Mouse (Mus musculus) lung, embryonic 15.5 days (tissue): ENCODE results near the gene Map3k10. TPM values are rescaled to one million over a fixed set of nuclear protein-coding genes. Genes with fewer than 3 reads are reported as not detected.

Experiments used
- ATAC-seq: fragments of 200-750 bp; cut with Nextera tagmentation; 2 replicates; pipeline ENCODE4 v1.8.0; 2017; ENCODE audit warnings: moderate number of reproducible peaks, borderline replicate concordance; ENCODE audit not compliant: low FRiP score, low TSS enrichment; ENCODE audit errors: extremely low read depth
- H3K27ac ChIP-seq: fragments of 300-500 bp; sonication (generic); 2 replicates; pipeline ENCODE4 v1.5.1; 2015; ENCODE audit warnings: moderate library complexity, mild to moderate bottlenecking, inconsistent platforms
- H3K27me3 ChIP-seq: fragments of 300-500 bp; sonication (generic); 2 replicates; pipeline ENCODE4 v1.6.1; 2015; ENCODE audit warnings: inconsistent platforms
- H3K36me3 ChIP-seq: fragments of 300-500 bp; sonication (generic); 2 replicates; pipeline ENCODE4 v1.6.1; 2015; ENCODE audit warnings: inconsistent platforms
- H3K4me1 ChIP-seq: fragments of 300-500 bp; sonication (generic); 2 replicates; pipeline ENCODE4 v1.6.1; 2015; ENCODE audit warnings: inconsistent platforms
- H3K4me2 ChIP-seq: fragments of 300-500 bp; sonication (generic); 2 replicates; pipeline ENCODE4 v1.6.1; 2015; ENCODE audit warnings: inconsistent platforms, mild to moderate bottlenecking, moderate library complexity
- H3K4me3 ChIP-seq: fragments of 300-500 bp; sonication (generic); 2 replicates; pipeline ENCODE4 v1.5.1; 2015; ENCODE audit warnings: mild to moderate bottlenecking, inconsistent platforms
- H3K9ac ChIP-seq: fragments of 300-500 bp; sonication (generic); 2 replicates; pipeline ENCODE4 v1.6.1; 2015; ENCODE audit warnings: inconsistent platforms
- H3K9me3 ChIP-seq: fragments of 300-500 bp; sonication (generic); 2 replicates; pipeline ENCODE4 v1.6.1; 2016; ENCODE audit warnings: inconsistent platforms
- WGBS: fragments of 180-500 bp; shearing (Covaris S2); methylation state at CpG from one replicate; pipeline ENCODE4 v1.1.7; 2015; 5-methylcytosine and 5-hydroxymethylcytosine counted together
- polyA plus RNA-seq: library from polyadenylated mRNA; unstranded; fragments of >200 nt; fragmentation: Nextera tagmentation; extraction: Ambion mirVana; gene quantifications from 2 replicates; pipeline ENCODE4 v1.2.1, GENCODE M21; 2015

Gene Map3k10
- polyA plus RNA-seq: 6.9 and 7.6 TPM in 2 replicates

DNA sequence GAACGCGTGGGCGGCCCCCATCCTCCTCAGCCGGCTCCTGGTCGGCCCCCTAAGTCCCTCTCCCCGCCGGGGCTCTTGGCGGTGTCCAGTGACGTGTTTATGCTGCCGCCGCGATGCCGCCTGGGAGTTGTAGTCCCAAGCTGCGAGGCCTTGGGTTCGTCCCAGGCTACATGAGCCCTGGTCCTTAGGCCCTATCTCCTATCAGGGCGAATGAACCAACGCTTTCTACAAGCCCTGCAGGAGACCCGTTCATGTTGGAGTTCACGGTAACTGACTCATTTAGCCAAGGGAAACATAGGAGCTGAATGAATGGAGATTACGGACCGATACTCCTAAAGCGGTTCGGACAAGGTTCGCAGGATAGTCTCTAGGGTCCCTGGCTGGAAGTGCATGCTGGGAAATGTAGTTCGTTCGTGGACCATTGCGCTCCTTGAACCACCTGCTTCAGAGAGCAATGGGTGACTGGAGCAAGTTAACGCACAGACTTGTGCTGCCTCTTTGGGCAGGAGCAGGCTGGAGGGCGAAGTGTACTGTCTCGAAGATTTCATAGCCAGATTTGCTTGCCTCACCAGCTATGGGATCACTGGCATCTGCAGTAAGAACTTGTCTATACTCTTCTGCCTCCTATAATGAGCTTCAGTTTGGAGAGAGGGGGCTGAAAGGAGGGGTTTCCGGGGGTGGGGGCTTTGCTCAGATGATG lies at the start of gene Map3k10:
Gene Map3k10, minus strand, starts transcription at position 77 of the 700 bp plus-strand sequence.
- Histone ChIP-seq H3K36me3 (peaks cover 5% of the 10 kb centered on the region; the same call in 1 of the 2 replicates), H3K4me2 (peak within 1 kb of the TSS; percentile 98), H3K27ac (peak within 1 kb of the TSS; percentile 91), H3K4me3 (peak within 1 kb of the TSS; percentile 96), H3K27me3 (no peaks in the 10 kb centered on the region), H3K9me3 (no peaks in the 10 kb centered on the region), H3K9ac (peak within 1 kb of the TSS; percentile 83), H3K4me1 (peaks cover 22% of the 10 kb centered on the region)
- under 1% methylated on average over 31 of the region's 31 CpGs for WGBS
- ATAC-seq: peak; percentile 97

DNA sequence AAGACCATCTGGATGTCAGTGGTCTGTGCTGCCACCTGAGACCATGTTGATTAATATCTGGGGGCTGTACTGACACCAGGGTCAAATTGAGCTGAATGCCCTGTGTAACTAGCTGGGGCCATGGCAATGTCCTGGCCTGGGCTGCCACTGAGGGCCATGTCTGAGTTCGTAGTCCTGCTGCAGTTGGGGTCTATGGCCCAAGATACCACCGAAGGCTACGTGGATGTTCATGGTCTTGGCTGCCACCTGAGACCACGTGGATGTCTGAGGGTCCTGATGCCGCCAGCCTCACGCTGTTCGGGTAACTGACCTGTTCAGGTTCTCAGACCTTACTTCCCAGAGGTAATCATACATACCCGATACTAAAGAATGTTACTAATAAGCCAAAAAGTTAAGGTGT lies 47.6 kb upstream of the Map3k10 start:
- Histone ChIP-seq H3K36me3 (no peaks in the 10 kb centered on the region), H3K9me3 (no peaks in the 10 kb centered on the region), H3K4me3 (no peak overlapping the region), H3K27ac (no peak overlapping the region), H3K4me2 (no peak overlapping the region), H3K9ac (no peak overlapping the region), H3K4me1 (no peaks in the 10 kb centered on the region), H3K27me3 (no peaks in the 10 kb centered on the region)
- no peak for ATAC-seq
- WGBS: 90% methylated on average over 8 of the region's 8 CpGs

DNA sequence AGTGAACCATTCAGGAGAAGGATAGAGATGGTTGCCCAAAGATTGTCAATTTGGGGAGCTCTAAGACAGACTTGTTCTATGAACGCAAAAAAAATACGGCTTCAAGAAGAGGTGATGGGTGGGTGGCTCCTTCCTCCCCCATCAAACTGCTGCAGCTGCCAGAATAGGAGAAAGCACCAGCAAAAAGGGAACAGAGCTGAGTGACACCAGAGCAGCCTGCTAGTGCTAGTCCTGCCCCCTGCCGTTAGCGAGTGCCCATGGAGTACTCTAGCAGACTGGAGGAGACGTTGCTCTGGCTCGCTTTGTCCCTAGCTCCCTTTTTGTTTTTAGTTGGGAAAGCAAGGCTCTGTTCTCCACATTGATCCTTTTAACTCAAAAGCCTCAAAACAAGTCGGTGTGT lies 36.0 kb upstream of the Map3k10 start:
- Histone ChIP-seq H3K4me1 (no peaks in the 10 kb centered on the region), H3K9me3 (no peaks in the 10 kb centered on the region), H3K4me3 (no peak overlapping the region), H3K27ac (no peak overlapping the region), H3K9ac (no peak overlapping the region), H3K4me2 (no peak overlapping the region), H3K27me3 (no peaks in the 10 kb centered on the region), H3K36me3 (no peaks in the 10 kb centered on the region)
- no peak for ATAC-seq
- WGBS: 85% methylated on average over 7 of the region's 7 CpGs

DNA sequence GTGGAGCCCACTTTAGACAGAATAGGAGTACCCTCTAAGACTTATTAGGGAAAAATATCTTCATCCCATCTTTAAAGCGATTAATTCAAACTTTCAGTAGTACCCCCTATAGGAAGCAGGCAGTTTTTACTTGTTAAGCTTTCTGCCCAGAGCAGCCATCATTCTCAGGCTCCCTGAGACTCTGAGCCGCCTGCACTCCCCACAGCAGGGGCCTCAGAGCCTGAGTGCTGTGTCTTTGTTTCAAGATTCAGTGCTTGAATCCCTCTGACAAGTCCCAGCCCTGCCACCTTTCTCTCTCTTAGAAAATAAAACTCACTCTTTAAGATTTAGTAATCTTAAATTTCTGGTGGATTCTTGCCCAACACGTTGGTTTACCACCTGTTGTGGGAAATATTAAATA lies 22.3 kb upstream of the Map3k10 start:
- Histone ChIP-seq H3K27me3 (no peaks in the 10 kb centered on the region), H3K9me3 (no peaks in the 10 kb centered on the region), H3K9ac (no peak overlapping the region), H3K4me3 (no peak overlapping the region), H3K4me2 (no peak overlapping the region), H3K4me1 (no peaks in the 10 kb centered on the region), H3K27ac (no peak overlapping the region), H3K36me3 (no peaks in the 10 kb centered on the region)
- no peak for ATAC-seq
- 44% methylated on average over 3 of the region's 3 CpGs for WGBS

DNA sequence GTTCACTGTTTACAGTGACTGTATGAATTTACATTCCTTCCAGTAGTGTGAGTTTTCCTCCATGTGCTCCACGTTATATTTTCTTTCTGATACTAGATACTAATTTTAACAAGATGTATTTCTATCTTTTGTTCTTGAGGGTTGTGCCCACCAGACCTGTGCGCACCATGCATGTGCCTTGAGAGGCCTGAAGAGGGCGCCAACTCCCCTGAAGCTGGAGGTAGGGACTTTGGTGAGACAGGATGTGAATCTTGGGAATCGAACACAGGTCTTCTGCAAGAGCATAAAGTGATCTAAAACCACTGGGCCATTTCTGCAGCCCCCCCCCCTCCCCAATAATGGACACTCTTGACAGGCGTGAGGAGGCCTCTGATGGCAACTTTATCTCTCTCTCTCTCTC lies 16.7 kb upstream of the Map3k10 start:
- 40% methylated on average over 5 of the region's 5 CpGs for WGBS
- ATAC-seq: no peak
- H3K27me3 ChIP-seq: no peaks in the 10 kb centered on the region
- H3K9ac ChIP-seq: no peak overlapping the region
- no peaks in the 10 kb centered on the region for H3K36me3 ChIP-seq
- no peak overlapping the region for H3K4me3 ChIP-seq
- H3K9me3 ChIP-seq: no peaks in the 10 kb centered on the region
- no peak overlapping the region for H3K4me2 ChIP-seq
- peaks cover 7% of the 10 kb centered on the region; the same call in 1 of the 2 replicates for H3K4me1 ChIP-seq
- H3K27ac ChIP-seq: no peak overlapping the region

DNA sequence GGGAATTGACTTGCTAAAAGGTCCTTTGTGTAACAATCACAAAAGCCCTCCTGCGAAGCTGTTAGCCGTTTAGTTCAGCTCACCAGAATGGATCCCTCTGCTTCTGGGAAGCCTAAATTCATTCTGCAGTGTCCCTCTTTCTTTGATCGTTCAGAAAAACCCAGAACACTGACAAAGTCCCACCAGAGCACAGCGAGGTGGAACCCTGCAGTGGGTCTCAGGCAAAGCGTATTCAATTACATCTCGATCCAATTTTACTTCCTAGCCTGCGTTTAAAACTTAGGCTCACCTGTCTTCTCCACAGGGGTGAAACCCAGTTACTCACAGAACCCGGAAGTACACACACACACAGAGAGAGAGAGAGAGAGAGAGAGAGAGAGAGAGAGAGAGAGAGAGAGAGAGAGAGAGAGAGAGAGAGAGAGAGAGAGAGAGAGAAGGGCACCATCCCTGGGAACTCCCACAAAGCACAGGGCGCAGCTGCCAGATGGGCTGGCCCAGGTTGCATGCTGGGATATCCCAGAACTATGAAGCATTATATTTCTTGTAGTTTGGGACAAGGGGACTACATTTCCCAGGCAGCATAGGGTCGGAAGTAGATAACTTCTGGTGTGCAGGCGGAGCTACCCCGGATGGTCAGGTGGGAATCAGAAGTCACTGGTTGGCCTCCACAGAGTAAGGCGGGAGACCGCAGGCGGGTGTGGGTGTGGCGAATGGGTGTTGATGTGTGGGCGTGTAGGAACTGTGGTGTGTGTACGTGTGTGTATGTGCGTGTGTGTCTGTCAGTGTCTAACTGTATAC lies 14.6 kb upstream of the Map3k10 start, which contains the start of gene Zfp607b:
Gene Zfp607b, plus strand, starts transcription at position 526 of the 798 bp plus-strand sequence.
- Histone ChIP-seq H3K27ac (peak within 1 kb of the TSS; percentile 66), H3K4me2 (peak within 1 kb of the TSS; percentile 76), H3K4me1 (peaks cover 7% of the 10 kb centered on the region; the same call in 1 of the 2 replicates), H3K36me3 (no peaks in the 10 kb centered on the region), H3K4me3 (peak within 1 kb of the TSS; percentile 54), H3K27me3 (no peaks in the 10 kb centered on the region), H3K9me3 (no peaks in the 10 kb centered on the region), H3K9ac (peak within 1 kb of the TSS; percentile 68)
- under 1% methylated on average over 19 of the region's 19 CpGs for WGBS
- peak; percentile 98 for ATAC-seq

DNA sequence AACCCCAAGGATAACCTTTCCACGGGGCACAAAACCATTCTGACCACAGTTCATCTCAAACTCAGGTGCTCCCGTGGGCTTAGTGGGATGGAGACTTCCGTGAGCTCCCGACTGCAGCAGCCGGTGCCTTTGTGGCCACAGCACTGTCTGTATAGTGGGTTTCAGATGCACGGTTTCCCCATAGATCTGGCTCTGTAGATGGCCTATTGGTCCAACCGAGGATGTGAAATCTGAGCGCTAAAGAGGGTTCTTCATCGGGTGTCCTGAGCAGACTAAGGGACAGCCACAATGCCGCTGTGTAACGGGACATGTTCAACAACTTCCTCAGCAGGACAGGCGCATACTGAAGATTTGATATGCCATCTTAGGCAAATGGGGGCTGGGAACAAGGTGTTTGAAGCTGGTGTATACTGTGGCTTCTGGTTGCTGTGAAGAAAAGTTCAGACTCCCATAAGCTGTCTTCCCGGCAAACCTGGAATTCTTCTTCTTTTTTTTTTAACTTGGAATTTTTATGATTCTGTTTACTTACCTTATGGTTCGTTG lies 13.9 kb upstream of the Map3k10 start:
- Histone ChIP-seq H3K36me3 (no peaks in the 10 kb centered on the region), H3K9ac (peak overlapping the region; percentile 68), H3K9me3 (no peaks in the 10 kb centered on the region), H3K4me3 (peak overlapping the region; percentile 54), H3K4me1 (peaks cover 7% of the 10 kb centered on the region; the same call in 1 of the 2 replicates), H3K27me3 (no peaks in the 10 kb centered on the region), H3K4me2 (peak overlapping the region; percentile 76), H3K27ac (peak overlapping the region; percentile 66)
- WGBS: 29% methylated on average over 14 of the region's 14 CpGs
- no peak for ATAC-seq

DNA sequence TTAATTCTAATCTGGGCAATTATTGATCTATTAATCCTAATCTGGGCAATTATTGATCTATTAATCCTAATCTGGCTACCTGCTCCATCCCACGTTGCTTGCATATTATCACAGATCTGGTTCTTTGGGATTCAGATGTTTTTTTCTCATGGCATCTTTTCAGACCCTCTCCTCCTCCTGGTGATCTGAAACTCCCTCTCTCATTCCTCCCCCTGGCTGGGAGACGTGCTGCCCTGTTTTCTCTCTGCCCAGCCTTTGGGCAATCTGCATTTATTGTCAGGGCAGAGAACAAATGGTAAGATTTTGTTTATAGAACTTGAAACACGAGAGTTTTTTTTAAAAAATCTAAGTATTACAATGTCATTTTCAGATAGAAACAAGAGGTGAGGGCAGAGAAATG lies 13.4 kb upstream of the Map3k10 start:
- Histone ChIP-seq H3K4me2 (peak overlapping the region; percentile 76; the same call in 1 of the 2 replicates), H3K4me3 (peak overlapping the region; percentile 54; the same call in 1 of the 2 replicates), H3K9me3 (no peaks in the 10 kb centered on the region), H3K27me3 (no peaks in the 10 kb centered on the region), H3K9ac (0 out of 2 replicates have a peak overlapping the region, but pooled peaks have one; percentile 68), H3K36me3 (no peaks in the 10 kb centered on the region), H3K4me1 (peaks cover 7% of the 10 kb centered on the region; the same call in 1 of the 2 replicates), H3K27ac (no peak overlapping the region)
- no peak for ATAC-seq
- 63% methylated on average over 3 of the region's 3 CpGs for WGBS

DNA sequence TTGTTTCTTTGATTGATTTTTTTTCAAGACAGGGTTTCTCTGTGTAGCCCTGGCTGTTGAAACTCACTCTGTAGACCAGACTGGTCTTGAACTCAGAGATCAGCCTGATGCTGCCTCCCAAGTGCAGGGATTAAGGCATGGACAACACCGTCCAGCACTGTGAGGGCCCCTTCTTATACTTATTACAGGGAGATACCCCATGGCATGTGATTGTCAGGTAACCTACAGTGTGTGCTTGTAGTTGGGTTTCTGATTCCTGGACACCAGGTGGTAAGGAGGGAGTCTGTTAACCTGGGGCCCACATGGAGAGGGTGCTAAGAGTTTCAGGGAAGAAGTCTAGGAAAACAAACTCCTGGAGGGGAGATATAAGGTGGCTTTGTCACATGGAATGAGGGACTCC lies 12.6 kb upstream of the Map3k10 start:
- H3K4me2 ChIP-seq: no peak overlapping the region
- H3K27ac ChIP-seq: no peak overlapping the region
- H3K4me3 ChIP-seq: no peak overlapping the region
- H3K4me1 ChIP-seq: peaks cover 7% of the 10 kb centered on the region; the same call in 1 of the 2 replicates
- H3K27me3 ChIP-seq: no peaks in the 10 kb centered on the region
- 90% methylated on average over 1 of the region's 1 CpGs for WGBS
- H3K9ac ChIP-seq: no peak overlapping the region
- no peaks in the 10 kb centered on the region for H3K9me3 ChIP-seq
- no peaks in the 10 kb centered on the region for H3K36me3 ChIP-seq
- ATAC-seq: no peak

DNA sequence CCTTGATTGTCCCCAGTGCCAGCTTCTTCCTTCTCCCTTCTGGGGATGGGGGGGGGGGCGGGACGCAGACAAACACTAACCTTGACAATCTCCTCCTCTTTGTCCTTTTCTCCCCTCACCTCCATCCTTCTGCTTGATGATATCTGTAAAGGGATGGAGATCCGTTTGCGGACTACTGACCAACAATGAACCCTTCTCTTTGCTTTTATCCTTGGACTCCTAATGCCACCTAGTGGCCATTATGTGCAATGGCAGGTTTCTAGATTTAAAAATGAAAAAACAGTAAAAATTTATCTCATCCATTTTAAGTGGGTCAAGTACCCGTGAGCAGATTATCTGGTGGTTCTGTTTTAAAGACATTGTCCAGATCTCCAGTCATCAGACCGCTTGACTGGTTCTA lies 11.3 kb upstream of the Map3k10 start:
- WGBS: under 1% methylated on average over 6 of the region's 6 CpGs
- Histone ChIP-seq H3K27ac (no peak overlapping the region), H3K9me3 (no peaks in the 10 kb centered on the region), H3K4me3 (no peak overlapping the region), H3K4me1 (peaks cover 7% of the 10 kb centered on the region; the same call in 1 of the 2 replicates), H3K27me3 (no peaks in the 10 kb centered on the region), H3K36me3 (no peaks in the 10 kb centered on the region), H3K9ac (no peak overlapping the region), H3K4me2 (no peak overlapping the region)
- ATAC-seq: no peak

DNA sequence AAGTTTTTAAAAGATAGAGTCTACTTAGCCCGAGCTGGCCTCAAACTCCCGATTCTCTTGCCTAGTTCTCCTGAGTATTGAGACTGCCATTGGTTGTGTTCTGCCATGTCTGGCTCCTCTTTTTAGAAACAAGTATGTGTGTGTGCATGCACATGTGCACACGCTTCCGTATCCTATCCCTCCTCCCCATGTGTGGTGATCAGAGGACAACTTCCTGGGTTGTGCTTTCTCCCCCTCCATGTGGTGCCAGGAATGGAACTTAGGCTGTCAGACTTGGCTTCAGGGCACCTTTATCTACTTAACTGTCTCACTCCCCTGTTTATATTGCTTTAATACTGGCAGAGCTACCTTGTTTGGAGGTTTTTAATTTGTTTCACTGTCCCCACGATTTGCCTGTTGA lies 10.8 kb upstream of the Map3k10 start:
- Histone ChIP-seq H3K36me3 (no peaks in the 10 kb centered on the region), H3K27me3 (no peaks in the 10 kb centered on the region), H3K4me1 (peaks cover 7% of the 10 kb centered on the region; the same call in 1 of the 2 replicates), H3K4me3 (no peak overlapping the region), H3K4me2 (no peak overlapping the region), H3K9me3 (no peaks in the 10 kb centered on the region), H3K9ac (no peak overlapping the region), H3K27ac (no peak overlapping the region)
- 35% methylated on average over 5 of the region's 5 CpGs for WGBS
- no peak for ATAC-seq
